Mouse (Mus musculus) forebrain, embryonic 11.5 days (tissue): ENCODE results near the gene Nup133. TPM values are rescaled to one million over a fixed set of nuclear protein-coding genes. Genes with fewer than 3 reads are reported as not detected.
"Not testable (repeated sequence)": the region's sequence is repeated elsewhere in the genome, so short reads cannot be mapped to it uniquely, and the experiment has no call there.

Experiments used
- ATAC-seq: fragments of 200-750 bp; cut with Nextera tagmentation; replicated peaks from 2 replicates; pipeline ENCODE4 v1.8.0; 2017; ENCODE audit warnings: moderate TSS enrichment; ENCODE audit not compliant: low FRiP score
- DNase-seq: peaks from one replicate; pipeline ENCODE4 v3.0.0-alpha.2; 2017; ENCODE audit warnings: low spot score
- H3K27ac ChIP-seq: fragments of 300-500 bp; sonication (generic); 2 replicates; pipeline ENCODE4 v1.5.1; 2014; ENCODE audit warnings: low read depth, low read length
- H3K27me3 ChIP-seq: fragments of 300-500 bp; sonication (generic); 2 replicates; pipeline ENCODE4 v1.6.1; 2014; ENCODE audit warnings: mild to moderate bottlenecking, low read length, mixed read lengths; ENCODE audit not compliant: control insufficient read depth, insufficient read depth
- H3K36me3 ChIP-seq: fragments of 300-500 bp; sonication (generic); 2 replicates; pipeline ENCODE4 v1.6.1; 2014; ENCODE audit warnings: mild to moderate bottlenecking, low read length, moderate library complexity, mixed read lengths; ENCODE audit not compliant: control insufficient read depth, insufficient read depth
- H3K4me1 ChIP-seq: fragments of 300-500 bp; sonication (generic); replicated peaks from 2 replicates; pipeline ENCODE4 v1.6.1; 2014; ENCODE audit warnings: low read length, mixed read lengths; ENCODE audit not compliant: control insufficient read depth, insufficient read depth
- H3K4me2 ChIP-seq: fragments of 300-500 bp; sonication (generic); 2 replicates; pipeline ENCODE4 v1.6.1; 2014; ENCODE audit warnings: low read depth, mild to moderate bottlenecking, low read length, moderate library complexity, mixed read lengths; ENCODE audit not compliant: severe bottlenecking
- H3K4me3 ChIP-seq: fragments of 300-500 bp; sonication (generic); 2 replicates; pipeline ENCODE4 v1.5.1; 2014; ENCODE audit warnings: low read depth, low read length
- H3K9ac ChIP-seq: fragments of 300-500 bp; sonication (generic); 2 replicates; pipeline ENCODE4 v1.6.1; 2014; ENCODE audit warnings: low read length
- H3K9me3 ChIP-seq: fragments of 300-500 bp; sonication (generic); 2 replicates; pipeline ENCODE4 v1.6.1; 2016; ENCODE audit warnings: low read length, mixed read lengths; ENCODE audit not compliant: control insufficient read depth
- WGBS: fragments of 180-500 bp; shearing (Covaris S2); extraction: QIAGEN DNeasy Blood & Tissue Kit; methylation state at CpG from one replicate; pipeline ENCODE4 v1.1.7; 2014; 5-methylcytosine and 5-hydroxymethylcytosine counted together
- polyA plus RNA-seq: library from polyadenylated mRNA; unstranded; fragments of >200 nt; fragmentation: Nextera tagmentation; extraction: Ambion mirVana; gene quantifications from 2 replicates; pipeline ENCODE4 v1.2.1, GENCODE M21; 2014

The Nup133 gene
- polyA plus RNA-seq, 1 experiment from 2014 or later, result 60.6 TPM

GRCm38 (mm10) chr8:123960556-123960955 is 11.5 kb upstream of the Nup133 start:
- not testable (repeated sequence) for ATAC-seq, H3K36me3 ChIP-seq

GRCm38 (mm10) chr8:123960056-123960455 is 11.0 kb upstream of the Nup133 start:
- no peak overlapping the region for H3K27ac ChIP-seq
- no peak overlapping the region for H3K4me2 ChIP-seq
- no peak for DNase-seq
- no peaks in the 10 kb centered on the region for H3K4me1 ChIP-seq
- no peak overlapping the region for H3K9ac ChIP-seq
- no peak for ATAC-seq
- H3K9me3 ChIP-seq, result no peaks in the 10 kb centered on the region
- 91% methylated on average over 9 of the region's 9 CpGs for WGBS
- H3K36me3 ChIP-seq, result no peaks in the 10 kb centered on the region; the same call in 1 of the 2 replicates
- no peaks in the 10 kb centered on the region for H3K27me3 ChIP-seq
- H3K4me3 ChIP-seq, result no peak overlapping the region

More at GRCm38 (mm10) chr8:123960556-123960955, 11.5 kb upstream of the Nup133 start:
- H3K9ac ChIP-seq, H3K27me3 ChIP-seq, H3K4me2 ChIP-seq, H3K4me3 ChIP-seq, H3K4me1 ChIP-seq, H3K27ac ChIP-seq, DNase-seq, H3K9me3 ChIP-seq: not testable (repeated sequence)
- 93% methylated on average over 5 of the region's 5 CpGs for WGBS

GRCm38 (mm10) chr8:123959473-123959872 is 10.4 kb upstream of the Nup133 start:
- Histone ChIP-seq H3K36me3 (no peaks in the 10 kb centered on the region; the same call in 1 of the 2 replicates), H3K9ac (no peak overlapping the region), H3K9me3 (no peaks in the 10 kb centered on the region), H3K4me1 (no peaks in the 10 kb centered on the region), H3K27ac (no peak overlapping the region), H3K4me2 (no peak overlapping the region), H3K27me3 (no peaks in the 10 kb centered on the region), H3K4me3 (no peak overlapping the region)
- WGBS, result 92% methylated on average over 6 of the region's 6 CpGs
- ATAC-seq, result no peak
- no peak for DNase-seq

- Histone ChIP-seq H3K4me1 (no peaks in the 10 kb centered on the region), H3K9ac (no peak overlapping the region), H3K4me2 (no peak overlapping the region), H3K27me3 (no peaks in the 10 kb centered on the region), H3K9me3 (no peaks in the 10 kb centered on the region), H3K36me3 (no peaks in the 10 kb centered on the region; the same call in 1 of the 2 replicates), H3K27ac (no peak overlapping the region), H3K4me3 (no peak overlapping the region)
- 82% methylated on average over 17 of the region's 17 CpGs for WGBS
- ATAC-seq (no peak), DNase-seq (no peak)
These were observed 9.1 kb upstream of the Nup133 start for GRCm38 (mm10) chr8:123958130-123958529.

GRCm38 (mm10) chr8:123954246-123954645 is 5.2 kb upstream of the Nup133 start:
- Histone ChIP-seq H3K36me3 (no peaks in the 10 kb centered on the region), H3K4me1 (0 out of 2 replicates have a peak, but pooled peaks cover 5% of the 10 kb centered on the region), H3K4me3 (no peak overlapping the region), H3K4me2 (no peak overlapping the region), H3K27ac (no peak overlapping the region), H3K9ac (no peak overlapping the region), H3K27me3 (no peaks in the 10 kb centered on the region), H3K9me3 (no peaks in the 10 kb centered on the region)
- DNase-seq (no peak), ATAC-seq (no peak)
- WGBS, result 96% methylated on average over 8 of the region's 8 CpGs

- Histone ChIP-seq H3K36me3 (no peaks in the 10 kb centered on the region), H3K27me3 (no peaks in the 10 kb centered on the region), H3K9me3 (no peaks in the 10 kb centered on the region), H3K4me1 (0 out of 2 replicates have a peak, but pooled peaks cover 5% of the 10 kb centered on the region), H3K4me2 (no peak overlapping the region), H3K4me3 (no peak overlapping the region), H3K27ac (no peak overlapping the region), H3K9ac (no peak overlapping the region)
- no peak for ATAC-seq
- DNase-seq, result no peak
- WGBS, result 88% methylated on average over 8 of the region's 8 CpGs
These were observed 4.6 kb upstream of the Nup133 start for GRCm38 (mm10) chr8:123953686-123954085.

- no peak for ATAC-seq
- peak overlapping the region; percentile 96 for H3K4me2 ChIP-seq
- H3K27me3 ChIP-seq, result no peaks in the 10 kb centered on the region
- peaks cover 9% of the 10 kb centered on the region; the same call in 1 of the 2 replicates for H3K4me1 ChIP-seq
- peak; percentile 65 for DNase-seq
- 38% methylated on average over 10 of the region's 10 CpGs for WGBS
- H3K9ac ChIP-seq, result peak overlapping the region; percentile 88
- H3K4me3 ChIP-seq, result peak overlapping the region; percentile 99
- no peak overlapping the region for H3K27ac ChIP-seq
- no peaks in the 10 kb centered on the region; the same call in 1 of the 2 replicates for H3K36me3 ChIP-seq
- no peaks in the 10 kb centered on the region for H3K9me3 ChIP-seq
These were observed 1.2 kb upstream of the Nup133 start for GRCm38 (mm10) chr8:123950077-123950802.

- H3K4me3 ChIP-seq, result peak overlapping the region; percentile 99
- peak; percentile 59 for ATAC-seq
- H3K9ac ChIP-seq, result peak overlapping the region; percentile 88
- no peaks in the 10 kb centered on the region; the same call in 1 of the 2 replicates for H3K36me3 ChIP-seq
- H3K9me3 ChIP-seq, result no peaks in the 10 kb centered on the region
- WGBS, result 4% methylated on average over 10 of the region's 10 CpGs
- H3K4me2 ChIP-seq, result peak overlapping the region; percentile 96
- H3K4me1 ChIP-seq, result peaks cover 9% of the 10 kb centered on the region; the same call in 1 of the 2 replicates
- peak overlapping the region; percentile 46; the same call in 1 of the 2 replicates for H3K27ac ChIP-seq
- no peak for DNase-seq
- no peaks in the 10 kb centered on the region for H3K27me3 ChIP-seq
These were observed 571 bp upstream of the Nup133 start for GRCm38 (mm10) chr8:123949686-123949986.

- Histone ChIP-seq H3K36me3 (no peaks in the 10 kb centered on the region; the same call in 1 of the 2 replicates), H3K9me3 (no peaks in the 10 kb centered on the region)
- WGBS, result 93% methylated on average over 7 of the region's 7 CpGs
These were observed 20.0 kb downstream of the Nup133 start for GRCm38 (mm10) chr8:123929026-123929425.

More at GRCm38 (mm10) chr8:123929026-123929425, 20.0 kb downstream of the Nup133 start:
- Histone ChIP-seq H3K4me3 (no peak overlapping the region), H3K27me3 (no peaks in the 10 kb centered on the region), H3K4me2 (no peak overlapping the region), H3K4me1 (no peaks in the 10 kb centered on the region), H3K9ac (no peak overlapping the region), H3K27ac (no peak overlapping the region)
- ATAC-seq, result no peak
- DNase-seq, result no peak
